Mouse (Mus musculus): ENCODE data around the gene Dlgap5. TPM values are rescaled to one million over a fixed set of nuclear protein-coding genes. Genes with fewer than 3 reads are reported as not detected.

The Dlgap5 gene
- polyA plus RNA-seq, 1 experiment from 2014 or later = 86.4 TPM

DNA sequence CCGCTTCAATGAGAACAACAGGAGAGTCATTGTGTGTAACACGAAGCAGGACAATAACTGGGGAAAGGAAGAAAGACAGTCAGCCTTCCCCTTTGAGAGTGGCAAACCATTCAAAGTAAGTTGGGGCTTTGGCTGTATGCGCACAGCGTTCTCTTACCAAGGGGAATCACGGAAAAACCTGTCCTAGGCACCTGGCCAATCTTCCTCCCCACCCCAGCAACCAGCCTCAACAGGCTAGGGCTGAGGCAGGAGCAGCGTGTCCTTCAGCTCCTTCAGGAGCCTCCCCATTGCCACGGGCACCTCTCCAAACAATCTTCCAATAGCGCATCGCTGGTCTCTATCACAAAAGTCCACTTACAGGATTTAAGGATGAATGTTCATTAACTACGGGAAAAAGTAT is 33.6 kb downstream of the Dlgap5 start:
- no peaks in the 10 kb centered on the region for H3K4me1 ChIP-seq
- WGBS = 89% methylated on average over 10 of the region's 10 CpGs
- H3K36me3 ChIP-seq (replicated peaks) = peaks cover 44% of the 10 kb centered on the region
- no peaks in the 10 kb centered on the region for H3K9me3 ChIP-seq
- DNase-seq (ENCODE audit: extremely low spot score, low spot score) = no peak
- H3K27me3 ChIP-seq (ENCODE audit: poor library complexity, severe bottlenecking) = no peaks in the 10 kb centered on the region
- H3K27ac ChIP-seq = no peak overlapping the region
- H3K4me3 ChIP-seq = no peak overlapping the region

GRCm38 (mm10) chr14:47383911-47384310 is 34.3 kb downstream of the Dlgap5 start:
- H3K9me3 ChIP-seq = no peaks in the 10 kb centered on the region
- 84% methylated on average over 7 of the region's 7 CpGs for WGBS
- no peaks in the 10 kb centered on the region for H3K4me1 ChIP-seq

GRCm38 (mm10) chr14:47378336-47378735 is 39.9 kb downstream of the Dlgap5 start:
- 84% methylated on average over 7 of the region's 7 CpGs for WGBS
- Histone ChIP-seq H3K4me3 (no peak overlapping the region), H3K27me3 (ENCODE audit: poor library complexity, severe bottlenecking) (peaks cover 25% of the 10 kb centered on the region), H3K27ac (no peak overlapping the region), H3K9me3 (no peaks in the 10 kb centered on the region), H3K4me1 (peaks cover 10% of the 10 kb centered on the region), H3K36me3 (replicated peaks) (no peaks in the 10 kb centered on the region; the same call in 1 of the 2 replicates)
- DNase-seq (ENCODE audit: extremely low spot score, low spot score) = no peak

More at GRCm38 (mm10) chr14:47383911-47384310, 34.3 kb downstream of the Dlgap5 start:
- DNase-seq (ENCODE audit: extremely low spot score, low spot score) = no peak
- Histone ChIP-seq H3K27ac (no peak overlapping the region), H3K4me3 (no peak overlapping the region), H3K27me3 (ENCODE audit: poor library complexity, severe bottlenecking) (no peaks in the 10 kb centered on the region), H3K36me3 (replicated peaks) (peaks cover 36% of the 10 kb centered on the region)

DNA sequence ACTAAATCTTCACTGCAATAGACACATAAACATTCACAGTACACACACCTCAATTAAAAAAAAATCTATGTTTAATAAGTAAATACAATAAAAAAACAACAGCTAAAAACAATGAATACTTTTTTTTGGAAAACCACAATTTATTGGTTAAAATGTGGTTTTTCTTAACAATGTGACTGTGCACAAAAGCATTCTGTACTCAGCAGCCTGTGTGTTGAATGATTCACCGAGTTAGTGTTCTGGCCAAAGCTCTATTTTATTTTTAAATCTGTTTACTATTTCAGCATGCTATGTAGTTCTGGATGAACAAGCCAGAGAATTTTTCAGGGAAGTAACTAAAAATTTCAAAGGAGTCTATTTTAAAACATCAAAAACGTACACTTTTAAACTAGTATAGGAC is 41.7 kb downstream of the Dlgap5 start:
- Histone ChIP-seq H3K4me1 (peaks cover 10% of the 10 kb centered on the region), H3K9me3 (no peaks in the 10 kb centered on the region), H3K27me3 (ENCODE audit: poor library complexity, severe bottlenecking) (peaks cover 42% of the 10 kb centered on the region), H3K27ac (no peak overlapping the region), H3K4me3 (no peak overlapping the region), H3K36me3 (replicated peaks) (no peaks in the 10 kb centered on the region)
- no peak for DNase-seq (ENCODE audit: extremely low spot score, low spot score)
- 88% methylated on average over 2 of the region's 2 CpGs for WGBS

GRCm38 (mm10) chr14:47373728-47374678 is 44.2 kb downstream of the Dlgap5 start:
- Histone ChIP-seq H3K27me3 (ENCODE audit: poor library complexity, severe bottlenecking) (peaks cover 42% of the 10 kb centered on the region), H3K27ac (no peak overlapping the region), H3K9me3 (no peaks in the 10 kb centered on the region), H3K4me3 (peak overlapping the region; percentile 46), H3K4me1 (peaks cover 10% of the 10 kb centered on the region), H3K36me3 (replicated peaks) (no peaks in the 10 kb centered on the region)
- no peak for DNase-seq (ENCODE audit: extremely low spot score, low spot score)
- WGBS = 16% methylated on average over 49 of the region's 49 CpGs

DNA sequence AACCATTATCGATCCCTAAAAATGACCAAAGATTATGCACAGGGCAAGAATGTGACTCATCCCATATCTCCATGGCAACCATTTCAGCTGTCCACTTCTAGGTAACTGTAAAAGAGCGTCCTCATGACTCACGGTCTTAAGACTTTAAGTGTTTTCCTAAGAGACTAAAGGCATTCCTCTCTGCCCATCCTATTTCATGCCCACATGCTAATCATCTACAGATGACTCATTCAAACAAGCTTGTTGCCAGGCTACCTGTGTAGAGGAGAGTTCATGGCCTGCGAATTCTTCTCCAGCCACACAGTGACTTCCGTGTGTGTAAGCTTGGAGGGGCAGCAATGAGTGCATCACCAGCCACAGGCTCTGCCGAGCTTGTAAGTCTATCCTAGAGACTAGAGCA is 46.5 kb downstream of the Dlgap5 start:
- no peaks in the 10 kb centered on the region for H3K9me3 ChIP-seq
- H3K4me3 ChIP-seq = no peak overlapping the region
- peaks cover 18% of the 10 kb centered on the region for H3K4me1 ChIP-seq
- no peak for DNase-seq (ENCODE audit: extremely low spot score, low spot score)
- no peaks in the 10 kb centered on the region for H3K36me3 ChIP-seq (replicated peaks)
- no peak overlapping the region for H3K27ac ChIP-seq
- H3K27me3 ChIP-seq (ENCODE audit: poor library complexity, severe bottlenecking) = peaks cover 42% of the 10 kb centered on the region
- WGBS = 78% methylated on average over 6 of the region's 6 CpGs

DNA sequence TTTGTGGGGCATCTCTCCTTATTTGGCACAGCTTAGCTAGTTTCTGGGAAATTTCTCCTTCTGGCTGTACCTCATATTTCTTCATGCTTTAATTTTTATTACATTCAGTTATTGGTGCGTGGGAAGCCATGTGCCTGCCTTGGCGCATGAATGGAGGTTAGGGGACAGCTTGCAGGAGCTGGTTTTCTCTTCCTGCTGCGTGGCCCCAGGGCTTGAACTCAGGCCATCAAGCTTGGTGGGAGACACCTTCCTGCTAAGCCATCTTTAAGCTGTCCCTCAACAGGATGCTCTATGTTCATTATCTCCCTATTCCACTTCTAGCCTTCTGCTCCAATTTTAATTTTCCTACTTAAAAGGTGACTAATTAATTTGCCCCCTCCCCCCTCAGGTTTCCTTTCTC is 47.4 kb downstream of the Dlgap5 start:
- Histone ChIP-seq H3K9me3 (no peaks in the 10 kb centered on the region), H3K4me1 (peaks cover 18% of the 10 kb centered on the region), H3K4me3 (no peak overlapping the region), H3K36me3 (replicated peaks) (no peaks in the 10 kb centered on the region), H3K27me3 (ENCODE audit: poor library complexity, severe bottlenecking) (peaks cover 41% of the 10 kb centered on the region), H3K27ac (no peak overlapping the region)
- 88% methylated on average over 3 of the region's 3 CpGs for WGBS
- DNase-seq (ENCODE audit: extremely low spot score, low spot score) = no peak

GRCm38 (mm10) chr14:47369741-47370140 is 48.5 kb downstream of the Dlgap5 start:
- WGBS = 94% methylated on average over 5 of the region's 5 CpGs
- Histone ChIP-seq H3K27me3 (ENCODE audit: poor library complexity, severe bottlenecking) (peaks cover 31% of the 10 kb centered on the region), H3K9me3 (no peaks in the 10 kb centered on the region), H3K27ac (no peak overlapping the region), H3K4me3 (no peak overlapping the region), H3K4me1 (peaks cover 25% of the 10 kb centered on the region), H3K36me3 (replicated peaks) (no peaks in the 10 kb centered on the region)
- no peak for DNase-seq (ENCODE audit: extremely low spot score, low spot score)

- 58% methylated on average over 9 of the region's 9 CpGs for WGBS
- H3K4me3 ChIP-seq = no peak within 1 kb of the TSS
- no peaks in the 10 kb centered on the region for H3K36me3 ChIP-seq (replicated peaks)
- peaks cover 16% of the 10 kb centered on the region for H3K4me1 ChIP-seq
- DNase-seq (ENCODE audit: extremely low spot score, low spot score) = peak; percentile 43
- H3K9me3 ChIP-seq = no peaks in the 10 kb centered on the region
- H3K27ac ChIP-seq = peak within 1 kb of the TSS; percentile 40; the same call in 1 of the 2 replicates
- H3K27me3 ChIP-seq (ENCODE audit: poor library complexity, severe bottlenecking) = peaks cover 8% of the 10 kb centered on the region
Measured at GRCm38 (mm10) chr14:47367461-47367860, 50.7 kb downstream of the Dlgap5 start, which contains the start of gene Lgals3. Gene Lgals3, plus strand, starts transcription at chr14:47367751.

DNA sequence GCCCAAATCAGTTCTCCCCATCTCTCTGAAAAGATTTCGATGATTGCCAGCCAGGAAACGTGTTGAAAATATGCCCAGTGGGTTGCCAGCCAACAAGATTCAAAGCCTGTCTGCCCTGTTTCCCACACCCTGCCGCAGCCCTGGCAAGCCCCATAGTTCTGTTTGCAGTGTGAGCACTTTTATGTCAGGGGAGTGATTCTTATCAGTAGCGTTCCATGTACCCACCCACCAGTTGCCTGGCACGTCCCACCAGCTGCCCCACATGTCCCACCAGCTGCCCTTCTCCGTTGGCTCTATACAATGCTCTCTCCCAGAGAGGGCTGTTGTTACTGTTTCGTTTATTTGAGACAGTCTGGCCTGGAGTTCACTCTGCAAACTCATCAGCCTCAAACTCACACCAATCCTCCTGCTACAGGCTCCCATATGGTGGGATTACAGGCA is 51.3 kb downstream of the Dlgap5 start:
- H3K27ac ChIP-seq = no peak overlapping the region
- H3K4me1 ChIP-seq = peaks cover 16% of the 10 kb centered on the region
- no peaks in the 10 kb centered on the region for H3K9me3 ChIP-seq
- H3K36me3 ChIP-seq (replicated peaks) = no peaks in the 10 kb centered on the region
- H3K27me3 ChIP-seq (ENCODE audit: poor library complexity, severe bottlenecking) = peaks cover 4% of the 10 kb centered on the region
- no peak overlapping the region for H3K4me3 ChIP-seq
- 83% methylated on average over 7 of the region's 7 CpGs for WGBS
- no peak for DNase-seq (ENCODE audit: extremely low spot score, low spot score)

DNA sequence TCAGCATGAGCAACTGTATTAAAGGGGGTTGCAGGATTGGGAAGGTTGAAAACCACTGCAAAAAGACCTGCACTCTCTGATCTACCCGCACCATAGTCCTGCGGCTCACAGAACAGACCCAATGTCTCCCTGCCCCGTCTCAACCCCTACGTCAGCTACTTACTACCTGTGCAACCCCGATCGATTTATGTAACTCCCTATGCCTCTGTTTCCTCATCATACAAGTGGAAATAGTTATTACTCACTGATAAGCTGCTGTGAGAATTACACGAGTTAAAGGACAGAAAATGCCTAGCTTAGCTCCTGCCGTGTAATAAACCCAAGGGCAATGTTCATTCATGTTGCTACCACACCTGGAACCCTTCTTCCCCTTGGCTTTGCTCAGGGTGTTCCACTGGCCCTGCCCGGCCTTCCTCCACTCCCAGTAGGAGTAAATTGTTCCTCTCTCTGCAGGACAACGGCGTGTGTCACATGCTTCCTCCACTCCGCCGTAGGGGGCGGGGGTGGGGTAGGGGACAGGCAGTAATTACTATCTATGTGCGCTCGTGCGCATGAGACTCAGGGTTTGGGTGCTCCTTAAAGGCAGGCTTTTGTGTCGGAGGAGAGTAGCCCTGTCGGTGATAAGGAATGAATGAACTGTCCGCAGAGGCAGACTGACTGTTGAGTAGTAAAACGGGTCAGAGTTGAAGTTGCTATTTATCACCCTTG is 53.3 kb downstream of the Dlgap5 start:
- no peak for DNase-seq (ENCODE audit: extremely low spot score, low spot score)
- Histone ChIP-seq H3K4me1 (peaks cover 16% of the 10 kb centered on the region), H3K4me3 (peak overlapping the region; percentile 4; the same call in 1 of the 2 replicates), H3K36me3 (replicated peaks) (no peaks in the 10 kb centered on the region), H3K27ac (0 out of 2 replicates have a peak overlapping the region, but pooled peaks have one; percentile 6), H3K27me3 (ENCODE audit: poor library complexity, severe bottlenecking) (no peaks in the 10 kb centered on the region), H3K9me3 (no peaks in the 10 kb centered on the region)
- 48% methylated on average over 21 of the region's 21 CpGs for WGBS

DNA sequence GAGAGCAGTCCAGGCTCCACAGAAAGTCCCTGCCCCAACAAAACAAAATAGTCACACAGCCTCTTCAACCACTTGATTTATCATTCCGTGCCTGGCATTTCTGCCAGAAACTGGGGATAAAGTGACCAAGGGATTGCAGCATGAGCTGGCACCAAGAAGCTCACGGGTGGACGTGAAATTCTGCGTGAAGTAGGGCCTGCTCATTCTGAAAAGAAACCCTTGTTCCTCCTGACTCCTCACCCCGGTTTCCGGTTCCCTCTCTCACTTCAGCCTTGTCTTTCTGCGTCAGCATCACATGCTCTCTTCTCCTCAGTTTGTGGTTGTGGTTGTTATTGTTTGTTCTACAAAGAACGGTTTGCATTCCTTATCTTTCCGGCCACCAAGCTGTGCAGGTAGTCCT is 56.3 kb downstream of the Dlgap5 start:
- WGBS = 85% methylated on average over 9 of the region's 9 CpGs
- no peak for DNase-seq (ENCODE audit: extremely low spot score, low spot score)
- Histone ChIP-seq H3K36me3 (replicated peaks) (no peaks in the 10 kb centered on the region), H3K4me3 (no peak overlapping the region), H3K4me1 (peaks cover 9% of the 10 kb centered on the region), H3K27ac (no peak overlapping the region), H3K27me3 (ENCODE audit: poor library complexity, severe bottlenecking) (no peaks in the 10 kb centered on the region), H3K9me3 (no peaks in the 10 kb centered on the region)

- Histone ChIP-seq H3K4me1 (peaks cover 9% of the 10 kb centered on the region), H3K36me3 (replicated peaks) (no peaks in the 10 kb centered on the region), H3K27me3 (ENCODE audit: poor library complexity, severe bottlenecking) (no peaks in the 10 kb centered on the region), H3K9me3 (no peaks in the 10 kb centered on the region), H3K4me3 (no peak overlapping the region), H3K27ac (no peak overlapping the region)
- no peak for DNase-seq (ENCODE audit: extremely low spot score, low spot score)
- WGBS = 89% methylated on average over 2 of the region's 2 CpGs
Measured at GRCm38 (mm10) chr14:47361418-47361817, 56.8 kb downstream of the Dlgap5 start.

Measured in forebrain, embryonic 10.5 days (tissue).